Mouse (Mus musculus): ENCODE data around the gene Hic1. TPM values are rescaled to one million over a fixed set of nuclear protein-coding genes. Genes with fewer than 3 reads are reported as not detected.

The Hic1 gene
- total RNA-seq, 1 experiment from 2014 or later, result 17.0 TPM

- peak; percentile 79 for DNase-seq
These were observed 22.0 kb downstream of the Hic1 start for GRCm38 (mm10) chr11:75147106-75147845.

GRCm38 (mm10) chr11:75145841-75146240 is 23.5 kb downstream of the Hic1 start:
- DNase-seq, result no peak

DNA sequence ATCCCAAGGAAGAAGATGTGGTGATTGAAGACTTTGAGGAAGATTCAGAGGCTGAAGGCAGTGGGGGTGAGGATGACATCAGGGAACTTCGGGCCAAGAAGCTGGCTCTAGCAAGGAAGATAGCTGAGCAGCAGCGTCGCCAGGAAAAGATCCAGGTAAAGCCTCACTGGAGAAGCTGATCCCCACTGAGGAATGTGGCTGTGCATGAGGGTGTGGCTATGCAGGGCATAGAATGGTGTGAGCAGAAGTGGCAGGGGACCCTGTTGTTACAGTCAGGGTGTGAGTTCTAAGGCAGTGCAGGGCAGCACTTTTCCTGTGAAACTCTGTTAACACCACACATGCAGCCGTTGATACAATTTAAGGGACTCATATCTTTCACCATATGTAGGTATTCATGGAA is 26.6 kb downstream of the Hic1 start:
- no peak for DNase-seq

DNA sequence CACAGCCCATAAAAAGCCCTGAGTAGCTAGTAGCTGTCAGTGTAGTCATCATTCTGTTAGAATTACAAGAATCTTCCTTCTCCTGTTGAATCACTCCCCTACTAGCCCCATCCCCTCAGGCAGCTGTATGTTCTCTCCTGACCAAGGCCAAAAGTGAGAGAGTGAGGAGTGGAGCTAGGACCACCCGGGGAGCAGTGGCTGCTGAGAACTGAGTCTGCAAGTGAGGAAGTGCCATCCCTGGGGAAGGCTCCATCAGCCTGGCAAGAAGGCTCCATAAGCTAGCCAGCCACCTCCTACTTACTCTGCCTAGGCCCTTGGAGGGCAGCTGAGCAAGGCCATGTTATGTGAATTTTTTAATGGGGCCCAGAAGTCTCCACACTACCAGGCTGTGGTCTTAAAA is 27.4 kb downstream of the Hic1 start:
- DNase-seq, result no peak

- DNase-seq, result no peak
These were observed 28.3 kb downstream of the Hic1 start for GRCm38 (mm10) chr11:75141038-75141437.

GRCm38 (mm10) chr11:75140431-75140830 is 28.9 kb downstream of the Hic1 start:
- DNase-seq, result no peak

DNA sequence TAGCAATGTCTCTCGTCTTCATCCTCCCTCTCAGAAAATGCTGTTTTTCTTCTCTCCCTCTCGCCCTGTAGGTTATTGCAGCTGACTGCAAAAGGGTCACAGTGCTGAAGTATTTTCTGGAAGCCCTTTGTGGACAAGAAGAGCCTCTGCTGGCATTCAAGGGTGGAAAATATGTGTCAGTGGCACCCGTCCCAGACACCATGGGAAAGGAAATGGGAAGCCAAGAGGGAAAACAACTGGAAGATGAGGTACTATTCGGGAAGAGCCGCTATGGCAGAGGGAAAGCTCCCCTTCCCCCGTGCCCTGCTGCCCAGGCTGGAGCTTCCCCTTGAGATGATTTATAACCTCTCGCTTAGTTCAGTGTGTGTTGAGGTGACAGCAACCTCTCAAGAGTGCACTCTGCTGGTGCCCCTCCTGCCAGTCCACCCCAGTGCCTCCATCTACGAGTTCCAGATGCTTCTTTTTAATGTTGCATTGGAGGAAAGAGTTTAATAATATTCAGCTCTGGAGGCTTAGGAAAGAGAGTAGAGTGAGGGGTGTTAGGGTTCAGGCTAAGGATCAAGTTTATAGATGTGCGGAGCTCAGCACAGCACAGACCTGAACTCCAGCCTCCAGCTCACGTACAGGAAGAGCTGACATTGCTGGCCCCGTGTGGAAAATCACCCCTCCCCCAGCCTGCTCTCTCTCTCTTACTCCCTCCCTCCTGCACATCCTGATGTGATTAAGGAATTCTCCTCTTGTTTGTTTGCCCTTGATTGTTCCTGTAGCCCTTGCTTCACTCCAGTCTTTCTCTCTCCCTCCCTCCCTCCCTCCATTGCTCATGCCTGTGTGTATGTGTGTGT is 30.0 kb downstream of the Hic1 start:
- peak; percentile 75 for DNase-seq

DNA sequence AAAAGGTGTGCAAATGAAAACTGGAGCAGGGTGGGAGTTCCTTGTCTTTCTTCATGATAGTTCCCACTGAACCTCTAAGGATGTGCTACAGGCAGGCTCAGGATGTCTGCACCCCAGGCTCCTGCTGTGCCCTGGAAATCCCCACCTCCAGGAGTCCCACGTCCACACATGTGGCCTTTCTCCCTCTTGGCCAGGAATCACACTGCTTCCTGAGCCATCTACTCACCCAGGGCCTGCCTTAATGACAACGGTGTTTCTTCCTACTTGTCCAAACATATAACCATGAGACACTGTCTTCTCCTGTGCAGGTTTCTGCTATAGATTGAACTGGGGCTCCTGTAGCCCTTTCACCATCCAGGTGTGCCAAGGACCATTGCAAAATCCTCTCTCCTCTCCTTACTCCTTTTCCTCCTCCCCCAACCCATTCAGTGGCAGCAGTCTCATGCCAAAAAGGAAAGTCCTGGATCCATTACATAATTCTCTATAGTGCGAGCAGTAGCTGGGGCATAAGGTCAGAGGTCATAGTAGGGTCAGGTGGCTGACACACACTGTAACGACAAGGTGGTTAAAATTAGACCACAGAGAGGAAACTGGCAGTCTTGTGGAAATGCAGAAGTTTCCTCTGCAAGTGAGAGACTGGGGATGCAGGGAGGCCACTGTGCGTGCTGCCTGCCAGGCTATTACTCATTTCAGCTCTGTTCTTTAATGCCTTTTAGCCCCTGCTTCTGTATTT is 32.5 kb downstream of the Hic1 start:
- peak; percentile 68 for DNase-seq

DNA sequence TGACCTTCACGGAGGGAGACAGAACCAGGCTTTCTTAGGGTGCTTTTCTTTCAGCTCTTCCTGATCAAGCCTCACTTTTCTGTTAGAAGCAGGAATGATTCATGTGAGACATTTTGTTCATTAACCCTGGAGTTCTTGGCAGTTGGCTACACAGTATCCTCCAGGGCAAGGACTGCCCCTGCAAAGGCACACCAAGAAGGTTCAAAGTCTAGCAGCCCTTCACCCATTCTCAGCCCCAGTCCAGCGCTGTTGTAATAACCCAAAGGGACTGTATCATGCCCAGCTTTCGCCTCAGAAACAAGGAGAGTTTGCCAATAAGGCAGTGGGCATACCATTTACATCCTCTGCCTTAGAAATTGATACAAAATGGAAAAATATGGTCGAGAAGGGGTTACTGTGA is 34.0 kb downstream of the Hic1 start:
- no peak for DNase-seq

DNA sequence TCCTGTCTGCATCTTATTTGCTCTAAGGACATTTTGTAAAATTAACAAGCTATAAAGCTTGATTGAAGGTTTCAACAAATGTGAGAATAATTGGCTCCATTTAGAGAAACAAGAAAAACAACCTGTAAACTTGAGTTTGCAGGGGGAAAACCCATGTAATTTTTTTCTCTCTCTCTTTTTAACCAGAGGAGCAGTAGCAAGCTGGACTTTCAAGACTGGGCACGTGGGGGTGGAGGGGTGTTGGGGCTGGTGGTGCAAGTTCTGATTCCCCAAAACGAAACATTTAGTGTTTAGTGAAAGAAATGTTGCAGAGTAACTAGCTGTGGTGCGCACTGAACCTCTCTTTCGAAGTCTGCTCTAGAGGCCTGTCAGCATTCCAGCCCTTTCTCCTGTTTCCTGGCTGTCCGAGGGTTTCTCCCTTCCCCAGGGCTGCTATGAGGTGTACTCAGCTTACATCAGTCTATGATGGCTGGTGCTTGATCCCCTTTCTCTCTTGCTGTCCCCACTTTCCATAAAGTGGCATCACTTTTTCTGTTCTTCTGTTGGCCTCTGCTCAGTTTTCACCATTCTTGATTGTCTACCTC is 34.7 kb downstream of the Hic1 start:
- no peak for DNase-seq

DNA sequence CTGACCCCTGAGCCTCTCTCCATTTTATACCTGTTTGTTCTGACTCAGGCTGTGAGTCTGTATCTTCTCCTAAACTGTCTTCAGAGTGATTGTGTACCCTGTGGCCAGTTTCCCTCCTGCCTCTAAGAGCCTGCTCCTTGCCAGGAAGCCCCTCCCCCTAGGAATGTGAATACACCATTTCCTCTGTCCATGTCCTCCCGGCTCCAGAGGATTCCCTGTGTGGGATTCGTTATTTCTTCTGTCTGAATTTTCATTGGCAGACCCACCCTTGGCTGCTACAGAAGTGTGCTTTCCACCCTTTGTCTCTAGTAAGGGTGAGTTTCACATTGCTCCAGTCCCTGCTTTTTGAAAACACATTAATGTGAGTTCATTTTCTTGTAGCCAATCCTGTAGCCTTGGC is 35.4 kb downstream of the Hic1 start:
- peak; percentile 62 for DNase-seq

DNA sequence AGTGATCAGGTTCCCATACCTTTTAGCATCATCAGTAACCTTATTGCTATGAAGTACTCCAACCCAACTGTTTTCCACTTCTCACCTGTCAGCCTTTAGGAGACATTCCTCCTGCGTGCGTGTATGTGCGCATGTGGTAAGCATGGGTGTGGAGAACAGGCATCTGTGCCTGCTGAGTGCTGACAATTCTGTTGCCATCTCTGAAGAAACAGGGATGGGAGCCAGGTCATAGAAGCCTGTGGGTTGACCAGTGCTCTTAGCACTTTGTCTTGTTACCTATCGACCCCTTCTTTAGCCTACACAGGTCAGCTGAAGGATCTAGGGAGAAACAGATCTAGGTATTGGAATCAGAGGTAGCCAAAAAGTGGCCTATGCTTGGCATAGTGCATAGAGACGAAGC is 35.9 kb downstream of the Hic1 start:
- no peak for DNase-seq

DNA sequence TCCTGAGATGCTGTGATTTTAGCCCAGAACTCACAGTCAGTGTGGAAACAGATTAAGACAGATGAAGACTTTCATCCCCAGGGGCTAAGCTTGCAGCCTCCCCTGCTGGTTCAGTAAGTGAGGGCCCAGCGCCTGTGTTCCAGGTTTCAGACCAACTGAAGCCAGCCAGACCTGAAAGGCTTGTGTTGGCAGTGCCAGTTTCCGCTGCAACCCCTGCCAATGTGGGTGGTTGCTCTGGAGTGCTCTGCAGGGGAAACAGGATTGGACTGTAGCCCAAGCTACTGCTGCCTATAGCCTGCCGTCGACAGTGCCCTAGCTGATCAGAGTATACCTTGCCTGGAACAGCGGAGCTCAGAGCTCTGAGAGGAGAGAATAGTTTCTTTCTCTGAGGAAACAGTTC is 37.0 kb downstream of the Hic1 start:
- peak; percentile 69 for DNase-seq

- no peak for DNase-seq
These were observed 38.0 kb downstream of the Hic1 start for GRCm38 (mm10) chr11:75131300-75131699.

GRCm38 (mm10) chr11:75129481-75129880 is 39.8 kb downstream of the Hic1 start:
- DNase-seq, result no peak

DNA sequence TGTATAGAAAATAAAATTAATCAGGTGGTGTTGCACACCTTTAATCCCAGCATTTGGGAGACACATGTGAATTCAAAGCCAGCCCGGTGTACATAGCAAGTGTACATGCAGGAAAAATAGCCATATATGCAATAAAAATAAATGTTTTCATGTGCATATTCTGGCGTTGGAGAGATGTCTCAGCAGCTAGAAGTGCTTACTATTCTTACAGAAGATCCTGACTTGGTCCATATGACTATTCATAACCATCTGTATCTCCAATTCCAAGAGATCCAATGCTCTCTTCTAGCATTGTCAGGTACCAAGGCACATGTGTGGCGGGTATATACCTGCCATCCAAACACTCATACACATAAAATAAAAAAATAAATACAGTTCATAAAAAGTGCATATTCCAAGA is 42.9 kb downstream of the Hic1 start:
- no peak for DNase-seq

DNA sequence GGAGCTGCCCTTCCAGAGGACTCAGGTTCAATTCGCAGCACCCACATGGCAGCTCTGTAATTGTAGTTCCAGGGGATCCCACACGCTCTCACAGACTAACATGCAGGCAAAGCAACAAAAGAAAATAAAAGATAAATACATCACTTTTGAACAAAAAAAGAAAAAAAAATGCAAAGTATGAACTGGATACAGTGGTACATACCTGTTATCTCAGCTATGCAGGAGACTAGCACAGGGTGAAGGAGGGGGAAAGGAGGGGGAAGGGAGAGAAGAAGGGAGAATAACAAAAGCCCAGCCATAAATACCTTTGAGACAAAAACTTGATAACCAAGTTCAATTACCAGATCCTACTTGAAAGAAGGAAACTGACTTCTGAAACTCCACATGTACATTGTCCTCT is 44.9 kb downstream of the Hic1 start:
- no peak for DNase-seq

DNA sequence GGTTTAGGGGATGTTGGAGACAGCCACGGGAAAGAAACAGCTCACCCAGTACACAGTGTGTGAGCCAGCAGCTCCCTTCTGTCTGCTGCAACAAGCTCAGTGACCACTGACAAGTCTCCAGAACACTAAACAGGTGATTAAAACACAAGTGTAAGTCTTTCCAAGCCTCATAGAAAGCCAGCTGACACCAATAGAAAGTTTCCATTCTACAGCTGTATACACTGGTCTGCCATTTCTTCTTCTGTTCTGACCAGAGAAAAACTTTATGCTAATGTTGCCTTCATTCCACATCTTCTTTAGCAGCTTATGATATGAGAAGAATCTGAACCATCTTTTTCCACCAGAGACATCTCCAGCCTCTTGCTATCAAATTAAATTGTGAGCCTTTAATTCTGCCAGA is 48.0 kb downstream of the Hic1 start:
- DNase-seq, result no peak

GRCm38 (mm10) chr11:75119841-75120240 is 49.5 kb downstream of the Hic1 start:
- DNase-seq, result no peak

GRCm38 (mm10) chr11:75119298-75119697 is 50.0 kb downstream of the Hic1 start:
- no peak for DNase-seq

GRCm38 (mm10) chr11:75118141-75118540 is 51.2 kb downstream of the Hic1 start:
- no peak for DNase-seq

DNA sequence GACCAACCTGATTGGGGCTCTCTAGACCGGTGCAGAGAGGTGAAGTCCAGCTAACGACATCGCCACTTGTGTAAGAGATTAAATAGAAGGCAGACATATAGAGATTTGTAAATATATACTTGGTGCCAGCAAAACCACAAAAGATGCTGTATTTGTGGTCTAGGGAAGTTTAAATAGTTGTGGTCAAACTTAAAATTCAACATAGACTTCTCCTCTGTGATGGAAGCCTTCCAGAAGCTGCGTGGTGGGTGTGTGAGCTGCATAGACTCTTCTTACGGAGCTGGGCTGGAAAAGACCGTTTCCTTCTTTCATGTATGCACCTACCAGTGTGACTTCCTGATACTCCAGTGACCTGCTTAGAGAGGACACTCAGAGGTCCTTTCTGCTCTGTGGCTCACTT is 52.9 kb downstream of the Hic1 start:
- no peak for DNase-seq

Measured in adrenal gland, postnatal 14 days (tissue).